Mouse (Mus musculus): ENCODE data around the gene Scamp4. TPM values are rescaled to one million over a fixed set of nuclear protein-coding genes. Genes with fewer than 3 reads are reported as not detected.

The Scamp4 gene
- 10 to 100 TPM; 19.7 to 22.1 TPM for total RNA-seq (2021)

- intact Hi-C loops (cut with DNase I) = loop anchor here (2.0 kb wide), 1 partner anchor 24 kb away; no protein-coding TSS in a partner anchor
- DNase-seq = peak; percentile 93 to 98
Observed at GRCm38 (mm10) chr10:80602698-80603325, at the start of gene Scamp4, which contains the start of gene Adat3. Gene Scamp4, plus strand, starts transcription at chr10:80602872. Gene Adat3, plus strand, starts transcription at chr10:80602880.

- no peak for DNase-seq
- intact Hi-C loops (cut with DNase I) = loop anchor here (5.0 kb wide), 1 partner anchor 176 kb away; no protein-coding TSS in a partner anchor
Observed at GRCm38 (mm10) chr10:80553575-80553974, 49.1 kb upstream of the Scamp4 start.

- intact Hi-C loops (cut with DNase I) = loop anchor here (5.0 kb wide), 1 partner anchor 177 kb away; no protein-coding TSS in a partner anchor
- DNase-seq = no peak
Observed at GRCm38 (mm10) chr10:80553997-80554396, 48.7 kb upstream of the Scamp4 start.

GRCm38 (mm10) chr10:80557346-80557965 lies 45.2 kb upstream of the Scamp4 start:
- intact Hi-C loops (cut with DNase I) = loop anchor here (2.0 kb wide), 1 partner anchor 49 kb away; no protein-coding TSS in a partner anchor
- DNase-seq = peak; percentile 78 to 83

GRCm38 (mm10) chr10:80559431-80559830 lies 43.2 kb upstream of the Scamp4 start:
- intact Hi-C loops (cut with DNase I) = no loop called here
- no peak for DNase-seq

GRCm38 (mm10) chr10:80560621-80561020 lies 42.1 kb upstream of the Scamp4 start:
- DNase-seq = no peak
- intact Hi-C loops (cut with DNase I) = no loop called here

GRCm38 (mm10) chr10:80561116-80561944 lies 41.3 kb upstream of the Scamp4 start, which contains the start of gene Rexo1:
Gene Rexo1, minus strand, starts transcription at chr10:80561560.
- DNase-seq = peak; percentile 93 to 96
- intact Hi-C loops (cut with DNase I) = no loop called here

GRCm38 (mm10) chr10:80566375-80567092 lies 36.1 kb upstream of the Scamp4 start:
- intact Hi-C loops (cut with DNase I) = loop anchor here (1.0 kb wide), 1 partner anchor 122 kb away; no protein-coding TSS in a partner anchor
- peak; percentile 87 to 93 for DNase-seq

GRCm38 (mm10) chr10:80568876-80569275 lies 33.8 kb upstream of the Scamp4 start:
- intact Hi-C loops (cut with DNase I) = no loop called here
- DNase-seq = no peak

GRCm38 (mm10) chr10:80569664-80570066 lies 33.0 kb upstream of the Scamp4 start:
- DNase-seq = peak; percentile 50 to 58
- intact Hi-C loops (cut with DNase I) = no loop called here

- intact Hi-C loops (cut with DNase I) = no loop called here
- no peak for DNase-seq
Observed at GRCm38 (mm10) chr10:80570419-80570818, 32.3 kb upstream of the Scamp4 start.

GRCm38 (mm10) chr10:80570871-80571836 lies 31.5 kb upstream of the Scamp4 start:
- DNase-seq = no peak
- intact Hi-C loops (cut with DNase I) = no loop called here

- no peak for DNase-seq
- intact Hi-C loops (cut with DNase I) = no loop called here
Observed at GRCm38 (mm10) chr10:80572477-80572876, 30.2 kb upstream of the Scamp4 start.

- no peak for DNase-seq
- intact Hi-C loops (cut with DNase I) = no loop called here
Observed at GRCm38 (mm10) chr10:80573944-80574343, 28.7 kb upstream of the Scamp4 start.

GRCm38 (mm10) chr10:80574896-80575295 lies 27.8 kb upstream of the Scamp4 start:
- intact Hi-C loops (cut with DNase I) = no loop called here

GRCm38 (mm10) chr10:80575925-80576324 lies 26.7 kb upstream of the Scamp4 start:
- intact Hi-C loops (cut with DNase I) = no loop called here
- no peak for DNase-seq

More at GRCm38 (mm10) chr10:80574896-80575295, 27.8 kb upstream of the Scamp4 start:
- no peak for DNase-seq

- intact Hi-C loops (cut with DNase I) = no loop called here
- peak; percentile 59 for DNase-seq
Observed at GRCm38 (mm10) chr10:80576351-80577194, 26.1 kb upstream of the Scamp4 start.
